Mouse (Mus musculus): ENCODE measurements around the gene Ermp1. TPM values are rescaled to one million over a fixed set of nuclear protein-coding genes. Genes with fewer than 3 reads are reported as not detected.

Gene Ermp1
- polyA plus RNA-seq, 1 experiment from 2014 or later, result 7.9 TPM

DNA sequence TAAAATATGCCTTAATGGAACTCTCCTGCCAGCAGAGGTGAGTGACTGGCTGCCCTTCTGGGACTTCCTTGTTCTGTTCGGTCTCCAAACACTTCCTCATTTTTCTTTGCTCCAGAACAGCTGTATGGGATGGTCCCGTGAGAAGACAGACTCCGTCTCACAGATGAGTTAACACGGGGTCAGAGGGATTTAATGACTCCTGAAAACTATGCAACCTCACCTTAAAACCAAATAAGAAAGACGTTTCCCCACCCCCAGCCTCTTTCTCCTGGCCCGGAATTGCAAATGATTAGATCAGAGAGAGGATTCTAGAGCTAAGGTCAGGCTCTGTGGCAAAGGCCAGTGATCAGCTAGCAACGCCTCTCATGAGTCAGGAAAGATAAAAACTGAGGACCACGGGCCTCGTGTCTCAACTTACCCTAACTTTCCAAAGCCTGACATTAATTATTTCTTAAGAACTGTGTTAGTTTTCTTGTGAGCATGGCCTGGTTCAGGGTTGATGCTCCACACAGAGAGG is 27.4 kb upstream of the Ermp1 start:
- peaks cover 82% of the 10 kb centered on the region for H3K27me3 ChIP-seq
- H3K4me3 ChIP-seq, result no peak overlapping the region
- H3K4me2 ChIP-seq, result no peak overlapping the region
- no peak overlapping the region for H3K9ac ChIP-seq
- H3K4me1 ChIP-seq, result peaks cover 3% of the 10 kb centered on the region; the same call in 1 of the 2 replicates
- 44% methylated on average over 9 of the region's 9 CpGs for WGBS
- ATAC-seq (ENCODE audit: borderline replicate concordance, extremely low read depth, low FRiP score, low TSS enrichment), result no peak
- H3K36me3 ChIP-seq, result no peaks in the 10 kb centered on the region
- no peak overlapping the region for H3K27ac ChIP-seq
- H3K9me3 ChIP-seq, result no peaks in the 10 kb centered on the region

DNA sequence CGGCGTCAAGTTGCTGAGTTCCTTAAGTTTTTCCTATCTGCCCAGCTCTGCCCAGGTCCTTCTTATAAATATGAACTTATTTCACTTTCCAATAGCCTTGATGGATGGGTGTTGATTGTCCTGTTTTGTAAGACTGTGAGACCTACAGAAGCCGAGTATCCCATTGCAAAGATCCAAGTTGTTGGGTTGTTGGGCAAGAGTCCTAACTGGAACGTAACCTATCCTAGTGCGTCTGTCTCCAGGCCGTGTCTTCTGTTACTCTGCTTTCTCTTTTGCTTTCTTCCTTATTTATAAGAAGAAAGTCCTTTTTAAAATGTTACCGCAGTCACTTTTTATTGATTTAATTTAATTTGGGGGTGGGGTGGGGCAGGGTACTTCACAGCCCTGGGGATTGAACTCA is 26.7 kb upstream of the Ermp1 start:
- Histone ChIP-seq H3K27me3 (peaks cover 88% of the 10 kb centered on the region), H3K4me2 (no peak overlapping the region), H3K4me1 (no peaks in the 10 kb centered on the region), H3K9me3 (no peaks in the 10 kb centered on the region), H3K9ac (no peak overlapping the region), H3K4me3 (no peak overlapping the region), H3K27ac (no peak overlapping the region), H3K36me3 (no peaks in the 10 kb centered on the region)
- no peak for ATAC-seq (ENCODE audit: borderline replicate concordance, extremely low read depth, low FRiP score, low TSS enrichment)
- 89% methylated on average over 7 of the region's 7 CpGs for WGBS

DNA sequence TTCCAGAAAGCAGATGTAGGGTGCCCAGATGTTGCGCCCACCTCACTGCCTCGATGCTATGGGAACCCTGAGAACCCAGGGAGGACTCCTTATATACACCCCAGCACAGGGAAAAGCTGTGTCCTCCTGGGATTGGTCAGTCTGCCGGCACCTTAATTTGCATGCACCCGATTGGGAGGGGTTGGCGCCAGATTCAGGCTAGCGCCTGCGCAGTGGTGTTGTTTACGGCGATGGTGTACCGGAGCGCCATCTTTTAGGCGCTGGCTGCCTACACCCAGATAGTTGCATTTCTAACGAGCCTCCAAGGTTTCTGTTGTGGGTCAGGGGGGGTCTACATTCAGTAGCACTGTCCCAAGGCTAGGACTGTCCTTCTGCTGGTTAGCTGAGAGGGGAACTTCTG is 24.4 kb upstream of the Ermp1 start:
- WGBS, result 93% methylated on average over 13 of the region's 13 CpGs
- no peaks in the 10 kb centered on the region for H3K36me3 ChIP-seq
- H3K4me2 ChIP-seq, result no peak overlapping the region
- H3K4me3 ChIP-seq, result no peak overlapping the region
- H3K27me3 ChIP-seq, result peaks cover 90% of the 10 kb centered on the region
- no peak for ATAC-seq (ENCODE audit: borderline replicate concordance, extremely low read depth, low FRiP score, low TSS enrichment)
- no peak overlapping the region for H3K9ac ChIP-seq
- H3K27ac ChIP-seq, result no peak overlapping the region
- no peaks in the 10 kb centered on the region for H3K4me1 ChIP-seq
- H3K9me3 ChIP-seq, result no peaks in the 10 kb centered on the region

DNA sequence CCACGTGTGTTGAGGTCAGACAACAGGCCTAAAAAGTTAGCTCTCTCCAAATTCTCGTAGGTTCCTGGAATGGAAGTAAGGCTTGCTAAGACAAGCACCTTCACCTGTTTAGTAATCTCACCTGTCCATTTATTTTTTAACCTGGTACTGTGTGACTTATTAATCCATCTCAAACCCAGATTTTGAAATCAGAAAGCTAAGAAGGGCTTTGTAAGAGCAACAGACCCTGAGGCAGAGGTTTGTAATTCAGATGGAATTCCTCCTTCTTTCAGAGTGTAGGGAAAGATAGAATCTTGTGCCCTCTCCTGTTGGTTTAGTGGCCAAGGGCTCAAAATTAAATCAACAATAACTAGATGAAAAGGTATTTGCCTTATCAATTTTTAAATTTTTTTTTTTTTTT is 22.9 kb upstream of the Ermp1 start:
- no peak overlapping the region for H3K27ac ChIP-seq
- H3K9ac ChIP-seq, result no peak overlapping the region
- H3K9me3 ChIP-seq, result no peaks in the 10 kb centered on the region
- H3K27me3 ChIP-seq, result peaks cover 91% of the 10 kb centered on the region
- no peak overlapping the region for H3K4me3 ChIP-seq
- no peak for ATAC-seq (ENCODE audit: borderline replicate concordance, extremely low read depth, low FRiP score, low TSS enrichment)
- 72% methylated on average over 2 of the region's 2 CpGs for WGBS
- H3K4me2 ChIP-seq, result no peak overlapping the region
- no peaks in the 10 kb centered on the region for H3K4me1 ChIP-seq
- no peaks in the 10 kb centered on the region for H3K36me3 ChIP-seq

DNA sequence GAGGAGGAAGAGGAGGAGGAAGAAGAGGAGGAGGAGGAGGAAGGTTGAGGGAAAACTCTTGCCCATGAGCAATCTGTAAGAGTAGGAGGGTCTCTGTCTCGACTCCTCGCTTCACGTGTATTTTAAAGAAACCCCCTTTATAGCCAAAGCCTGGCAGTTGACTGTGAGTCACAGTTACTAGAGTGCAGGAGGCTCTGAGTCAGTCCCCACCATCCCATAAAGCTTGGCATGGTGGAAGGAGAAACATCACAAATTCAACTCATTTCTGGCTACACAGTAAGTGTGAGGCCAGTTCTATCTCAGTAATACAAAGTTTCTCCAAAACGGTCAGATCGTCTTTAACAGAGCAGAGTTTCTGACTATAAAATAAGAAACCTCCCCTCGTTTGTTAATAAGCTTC is 22.0 kb upstream of the Ermp1 start:
- H3K9me3 ChIP-seq, result no peaks in the 10 kb centered on the region
- H3K27ac ChIP-seq, result no peak overlapping the region
- no peak overlapping the region for H3K4me3 ChIP-seq
- H3K9ac ChIP-seq, result no peak overlapping the region
- no peaks in the 10 kb centered on the region for H3K36me3 ChIP-seq
- H3K27me3 ChIP-seq, result peaks cover 88% of the 10 kb centered on the region
- no peak for ATAC-seq (ENCODE audit: borderline replicate concordance, extremely low read depth, low FRiP score, low TSS enrichment)
- H3K4me2 ChIP-seq, result no peak overlapping the region
- no peaks in the 10 kb centered on the region for H3K4me1 ChIP-seq
- WGBS, result 88% methylated on average over 6 of the region's 6 CpGs

DNA sequence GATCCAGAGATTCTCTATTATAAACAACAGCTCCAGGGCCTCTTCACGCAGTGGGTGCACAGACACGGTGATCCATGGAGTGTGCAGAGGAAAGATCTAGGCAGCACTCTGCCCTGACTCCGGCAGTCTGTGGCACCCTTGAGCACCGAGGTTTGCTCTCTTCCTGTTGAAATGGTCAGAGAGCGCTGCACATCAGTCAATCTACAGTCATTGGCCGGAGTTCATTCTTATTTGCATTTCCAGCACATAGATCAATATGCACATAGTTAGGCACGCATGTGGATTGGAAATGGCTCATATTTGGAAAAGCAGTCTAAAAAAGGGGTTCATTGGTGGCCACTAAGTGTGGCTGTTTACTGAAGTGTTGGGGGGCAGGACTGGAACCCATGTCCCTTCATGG is 19.9 kb upstream of the Ermp1 start:
- Histone ChIP-seq H3K4me3 (no peak overlapping the region), H3K4me1 (no peaks in the 10 kb centered on the region), H3K27me3 (peaks cover 87% of the 10 kb centered on the region), H3K27ac (no peak overlapping the region), H3K36me3 (no peaks in the 10 kb centered on the region), H3K4me2 (no peak overlapping the region), H3K9ac (no peak overlapping the region), H3K9me3 (no peaks in the 10 kb centered on the region)
- no peak for ATAC-seq (ENCODE audit: borderline replicate concordance, extremely low read depth, low FRiP score, low TSS enrichment)
- WGBS, result 80% methylated on average over 7 of the region's 7 CpGs

DNA sequence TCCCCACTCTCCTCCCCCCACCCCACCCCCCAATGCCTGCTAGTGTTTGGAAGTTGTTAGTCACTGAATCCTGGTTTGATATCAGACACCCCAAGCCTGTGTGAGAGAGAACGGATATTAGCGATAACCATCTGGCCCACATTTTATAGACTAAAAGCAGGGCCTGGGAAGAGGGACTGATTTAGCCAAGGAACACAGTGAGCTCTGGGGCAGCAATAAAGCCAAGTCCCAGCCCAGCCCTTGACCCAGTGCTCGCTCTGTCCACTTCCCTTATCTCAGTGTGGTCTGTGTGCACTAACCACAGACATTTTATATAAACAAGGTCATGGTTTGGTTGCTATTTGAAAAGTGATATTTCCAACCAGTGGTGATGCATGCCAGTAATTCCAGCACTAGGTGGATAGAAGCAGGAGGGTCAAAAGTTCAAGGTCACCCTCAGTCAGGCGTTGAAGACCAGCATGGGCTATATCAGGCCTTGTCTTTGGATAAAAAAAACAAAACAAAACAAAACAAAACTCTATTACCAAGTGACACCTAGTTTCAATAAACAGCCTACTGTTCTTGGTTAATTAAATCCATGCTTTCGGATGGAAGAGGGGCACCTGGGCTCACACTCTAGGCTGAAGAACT is 18.9 kb upstream of the Ermp1 start:
- Histone ChIP-seq H3K4me1 (no peaks in the 10 kb centered on the region), H3K36me3 (no peaks in the 10 kb centered on the region), H3K27me3 (peaks cover 87% of the 10 kb centered on the region), H3K27ac (no peak overlapping the region), H3K9me3 (no peaks in the 10 kb centered on the region), H3K9ac (no peak overlapping the region), H3K4me3 (no peak overlapping the region), H3K4me2 (no peak overlapping the region)
- WGBS, result 49% methylated on average over 5 of the region's 5 CpGs
- no peak for ATAC-seq (ENCODE audit: borderline replicate concordance, extremely low read depth, low FRiP score, low TSS enrichment)

DNA sequence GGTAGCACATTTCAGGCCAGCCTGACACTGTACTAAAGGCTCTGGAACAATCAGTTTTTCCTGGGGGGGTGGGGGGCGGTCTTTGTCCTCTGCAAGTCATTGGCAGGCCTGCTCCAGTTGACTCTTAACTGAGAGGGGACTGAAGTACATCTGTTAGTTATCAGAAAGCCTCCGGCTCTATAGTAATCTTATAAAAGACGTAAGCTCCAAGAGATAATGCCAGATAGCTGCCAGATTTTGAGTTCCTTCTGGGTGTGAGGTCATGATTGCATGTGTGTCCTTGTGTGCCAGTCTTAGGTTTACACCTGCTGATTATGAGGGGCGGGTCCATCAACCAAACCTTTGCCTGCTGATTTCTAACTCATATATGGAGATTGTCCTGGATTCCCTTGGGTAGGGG is 17.9 kb upstream of the Ermp1 start:
- ATAC-seq (ENCODE audit: borderline replicate concordance, extremely low read depth, low FRiP score, low TSS enrichment), result no peak
- H3K9me3 ChIP-seq, result no peaks in the 10 kb centered on the region
- H3K27me3 ChIP-seq, result peaks cover 91% of the 10 kb centered on the region
- H3K27ac ChIP-seq, result no peak overlapping the region
- no peak overlapping the region for H3K4me2 ChIP-seq
- no peaks in the 10 kb centered on the region for H3K4me1 ChIP-seq
- no peak overlapping the region for H3K4me3 ChIP-seq
- WGBS, result 75% methylated on average over 4 of the region's 4 CpGs
- H3K36me3 ChIP-seq, result no peaks in the 10 kb centered on the region
- no peak overlapping the region for H3K9ac ChIP-seq

DNA sequence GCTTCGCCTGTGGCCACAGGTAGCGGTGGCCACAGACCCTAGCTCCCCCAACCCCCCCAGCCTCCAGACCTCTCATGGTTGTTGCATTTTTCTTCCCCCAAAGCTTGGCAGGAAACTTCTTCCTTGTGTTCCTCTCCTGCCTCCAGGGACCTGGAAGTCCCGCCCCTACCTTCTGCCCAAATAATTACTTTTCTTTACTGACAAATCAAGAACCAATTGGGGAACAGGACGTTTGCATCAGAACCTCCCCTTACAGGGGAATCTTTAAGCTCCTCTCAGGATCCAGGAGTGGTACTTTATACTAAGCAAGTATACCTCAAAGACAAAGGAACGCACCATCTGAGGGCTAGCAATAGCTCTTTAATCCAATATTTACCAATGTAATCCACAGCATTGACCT is 16.7 kb upstream of the Ermp1 start:
- no peaks in the 10 kb centered on the region for H3K36me3 ChIP-seq
- no peak overlapping the region for H3K9ac ChIP-seq
- H3K27me3 ChIP-seq, result peaks cover 91% of the 10 kb centered on the region
- no peak for ATAC-seq (ENCODE audit: borderline replicate concordance, extremely low read depth, low FRiP score, low TSS enrichment)
- no peaks in the 10 kb centered on the region for H3K9me3 ChIP-seq
- no peak overlapping the region for H3K4me2 ChIP-seq
- WGBS, result 70% methylated on average over 5 of the region's 5 CpGs
- H3K27ac ChIP-seq, result no peak overlapping the region
- H3K4me3 ChIP-seq, result no peak overlapping the region
- H3K4me1 ChIP-seq, result no peaks in the 10 kb centered on the region

DNA sequence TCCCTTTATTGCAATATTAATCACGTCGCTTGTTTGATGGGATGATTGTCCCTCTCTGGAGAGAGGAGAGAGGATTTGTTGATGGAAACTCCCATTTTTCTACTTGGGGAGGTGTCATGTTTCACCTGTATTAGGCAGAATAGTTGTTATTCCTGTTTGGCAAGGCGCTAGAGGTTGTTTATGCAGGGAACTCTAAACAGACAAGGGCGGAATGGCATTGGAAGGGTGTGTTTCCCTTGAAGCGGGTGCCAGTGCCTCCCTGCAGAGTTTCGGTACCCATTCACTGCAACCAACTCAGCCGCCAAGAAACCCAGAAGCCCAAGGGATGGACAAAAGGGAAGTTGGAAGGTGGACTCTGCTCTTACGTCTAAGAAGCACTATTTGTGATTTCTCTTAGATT is 15.6 kb upstream of the Ermp1 start:
- no peak overlapping the region for H3K9ac ChIP-seq
- no peaks in the 10 kb centered on the region for H3K9me3 ChIP-seq
- no peak overlapping the region for H3K4me2 ChIP-seq
- H3K4me1 ChIP-seq, result no peaks in the 10 kb centered on the region
- H3K36me3 ChIP-seq, result no peaks in the 10 kb centered on the region
- 58% methylated on average over 8 of the region's 8 CpGs for WGBS
- ATAC-seq (ENCODE audit: borderline replicate concordance, extremely low read depth, low FRiP score, low TSS enrichment), result no peak
- H3K27me3 ChIP-seq, result peaks cover 90% of the 10 kb centered on the region
- no peak overlapping the region for H3K27ac ChIP-seq
- no peak overlapping the region for H3K4me3 ChIP-seq

DNA sequence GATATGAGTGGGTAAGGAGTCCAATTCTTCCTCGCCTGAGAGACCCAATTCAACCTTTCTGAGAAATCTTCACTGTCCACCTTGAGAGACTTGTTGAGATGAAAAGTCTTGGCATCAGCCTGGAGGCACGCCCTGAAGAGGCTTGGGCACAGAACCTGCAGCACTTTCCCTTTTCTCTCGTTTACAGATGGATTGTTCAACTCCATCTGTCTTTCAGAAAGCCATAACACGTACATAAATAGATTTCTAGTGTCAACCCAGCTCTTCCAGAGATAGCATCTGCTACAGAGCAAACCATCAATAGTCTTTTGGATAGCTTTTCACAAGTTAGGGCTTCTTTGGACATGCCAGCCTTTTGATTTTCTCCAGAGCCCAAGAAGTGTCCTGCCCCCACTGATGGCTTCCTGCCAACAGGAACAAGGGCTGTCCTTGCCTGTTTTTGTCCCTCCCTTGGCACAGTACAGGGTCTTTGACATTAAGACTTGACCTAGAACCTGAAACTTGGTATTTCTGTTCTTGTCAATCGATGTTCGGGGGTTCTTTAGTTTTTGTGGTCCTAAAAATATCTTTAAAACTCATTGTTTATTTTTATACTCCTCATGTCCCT is 13.9 kb upstream of the Ermp1 start:
- WGBS, result 72% methylated on average over 6 of the region's 6 CpGs

DNA sequence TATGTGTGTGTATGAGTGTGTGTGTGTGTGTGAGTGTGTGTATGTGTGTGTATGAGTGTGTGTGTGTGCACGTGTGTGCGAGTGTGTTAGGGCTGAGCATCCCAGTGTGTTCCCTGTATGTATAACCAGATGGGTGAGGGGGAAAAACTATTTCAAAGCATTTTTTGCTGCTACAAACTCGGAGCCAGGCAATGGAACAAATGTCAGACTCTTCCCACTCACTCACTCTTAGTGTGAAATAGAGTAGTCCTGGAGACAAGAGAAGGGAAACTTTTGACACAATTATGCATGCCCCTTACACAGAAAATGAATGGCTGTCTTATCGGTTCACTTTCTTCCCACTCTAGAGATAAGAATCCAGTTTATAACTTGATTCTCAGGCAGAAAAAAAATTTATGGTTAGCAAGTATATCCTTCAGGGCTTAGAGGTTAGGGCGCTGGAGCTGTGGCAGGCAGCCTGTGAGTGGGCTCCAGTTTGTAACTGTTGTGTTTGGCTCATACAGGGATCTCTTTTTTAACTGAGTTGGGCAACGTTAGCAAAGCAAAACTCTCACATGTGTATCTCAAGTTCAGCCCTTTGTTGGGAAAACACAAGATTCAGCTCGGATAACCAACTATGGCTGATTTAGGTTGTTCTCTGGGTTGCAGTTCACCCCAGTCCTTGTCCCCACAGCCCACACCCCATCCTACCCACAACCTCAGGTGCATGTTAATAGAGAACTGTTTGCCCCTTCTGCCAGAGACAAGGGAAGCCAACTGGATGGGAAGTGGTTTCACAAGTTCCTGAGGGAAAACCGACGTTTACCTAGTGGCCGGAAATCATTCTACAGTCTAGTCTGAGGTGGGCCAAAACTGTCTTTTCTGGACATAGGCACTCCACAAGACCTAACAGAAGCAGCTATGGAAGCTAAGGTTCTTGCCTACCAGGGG is 12.9 kb upstream of the Ermp1 start:
- 71% methylated on average over 10 of the region's 10 CpGs for WGBS
- Histone ChIP-seq H3K27me3 (peaks cover 89% of the 10 kb centered on the region), H3K4me3 (no peak overlapping the region), H3K36me3 (no peaks in the 10 kb centered on the region), H3K9ac (no peak overlapping the region), H3K4me1 (no peaks in the 10 kb centered on the region), H3K9me3 (no peaks in the 10 kb centered on the region), H3K27ac (no peak overlapping the region), H3K4me2 (no peak overlapping the region)
- ATAC-seq (ENCODE audit: borderline replicate concordance, extremely low read depth, low FRiP score, low TSS enrichment), result no peak

More for the DNA sequence above, 13.9 kb upstream of the Ermp1 start:
- Histone ChIP-seq H3K27me3 (peaks cover 89% of the 10 kb centered on the region), H3K9ac (no peak overlapping the region), H3K4me1 (no peaks in the 10 kb centered on the region), H3K36me3 (no peaks in the 10 kb centered on the region), H3K4me2 (no peak overlapping the region), H3K27ac (no peak overlapping the region), H3K4me3 (no peak overlapping the region), H3K9me3 (no peaks in the 10 kb centered on the region)
- ATAC-seq (ENCODE audit: borderline replicate concordance, extremely low read depth, low FRiP score, low TSS enrichment), result no peak

Measured in lung, embryonic 15.5 days (tissue).